Mouse (Mus musculus) liver, adult 2 months (tissue): ENCODE data around the gene Gm815. TPM values are rescaled to one million over a fixed set of nuclear protein-coding genes. Genes with fewer than 3 reads are reported as not detected.

Experiments used
- DNase-seq: peaks from one replicate; pipeline ENCODE4 v3.0.0-alpha.2; 2011; ENCODE audit warnings: low read depth, low spot score; ENCODE audit errors: extremely low read depth
- H3K27ac ChIP-seq: fragments of 200-500 bp; replicated peaks from 2 replicates; pipeline ENCODE4 v1.5.1; 2012; ENCODE audit warnings: low read depth, mild to moderate bottlenecking, control low read depth, inconsistent platforms, low read length; ENCODE audit not compliant: insufficient read depth
- H3K27me3 ChIP-seq: fragments of 200-500 bp; 2 replicates; pipeline ENCODE4 v1.6.1; 2012; ENCODE audit warnings: mild to moderate bottlenecking, moderate library complexity, low read length, inconsistent platforms; ENCODE audit not compliant: control insufficient read depth, insufficient read depth
- H3K36me3 ChIP-seq: fragments of 200-500 bp; 2 replicates; pipeline ENCODE4 v1.6.1; 2012; ENCODE audit warnings: low read length, inconsistent platforms; ENCODE audit not compliant: control insufficient read depth, insufficient read depth
- H3K4me1 ChIP-seq: fragments of 200-500 bp; 2 replicates; pipeline ENCODE4 v1.6.1; 2011; ENCODE audit warnings: low read length; ENCODE audit not compliant: control insufficient read depth, insufficient read depth
- H3K4me3 ChIP-seq: fragments of 200-500 bp; 2 replicates; pipeline ENCODE4 v1.5.1; 2011; ENCODE audit warnings: low read depth, mild to moderate bottlenecking, control low read depth, low read length, moderate library complexity; ENCODE audit not compliant: insufficient read depth
- H3K79me2 ChIP-seq: fragments of 200-500 bp; 2 replicates; pipeline ENCODE4 v1.6.1; 2012; ENCODE audit warnings: inconsistent platforms, mild to moderate bottlenecking, low read length, moderate library complexity; ENCODE audit not compliant: control insufficient read depth, insufficient read depth
- H3K9ac ChIP-seq: fragments of 200-500 bp; 2 replicates; pipeline ENCODE4 v1.6.1; 2012; ENCODE audit warnings: low read depth, mild to moderate bottlenecking, control low read depth, inconsistent platforms, low read length
- CTCF ChIP-seq: fragments of 200-500 bp; IDR thresholded peaks from 2 replicates; pipeline ENCODE4 v1.5.1; 2011; ENCODE audit warnings: low read depth, low read length, control low read depth
- POLR2A ChIP-seq: fragments of 200-500 bp; IDR thresholded peaks from 2 replicates; pipeline ENCODE4 v1.6.1; 2011; ENCODE audit warnings: low read length, control low read depth; ENCODE audit not compliant: insufficient read depth; ENCODE audit errors: extremely low read depth
- WGBS: fragments of 180-500 bp; shearing (Covaris S2); methylation state at CpG from one replicate; pipeline ENCODE4 v1.1.7; 2018; 5-methylcytosine and 5-hydroxymethylcytosine counted together
- polyA plus RNA-seq: library from polyadenylated mRNA; depleted of rRNA; stranded (reverse); fragments of >200 nt; gene quantifications from 2 replicates; pipeline ENCODE4 v1.2.3, GENCODE M21; 2012
- total RNA-seq: library from RNA; depleted of rRNA; stranded (reverse); fragments of >200 nt; gene quantifications from 2 replicates; pipeline ENCODE4 v1.2.3, GENCODE M21; 2014

The Gm815 gene
- total and polyA plus RNA-seq, 2 experiments: not detected

DNA sequence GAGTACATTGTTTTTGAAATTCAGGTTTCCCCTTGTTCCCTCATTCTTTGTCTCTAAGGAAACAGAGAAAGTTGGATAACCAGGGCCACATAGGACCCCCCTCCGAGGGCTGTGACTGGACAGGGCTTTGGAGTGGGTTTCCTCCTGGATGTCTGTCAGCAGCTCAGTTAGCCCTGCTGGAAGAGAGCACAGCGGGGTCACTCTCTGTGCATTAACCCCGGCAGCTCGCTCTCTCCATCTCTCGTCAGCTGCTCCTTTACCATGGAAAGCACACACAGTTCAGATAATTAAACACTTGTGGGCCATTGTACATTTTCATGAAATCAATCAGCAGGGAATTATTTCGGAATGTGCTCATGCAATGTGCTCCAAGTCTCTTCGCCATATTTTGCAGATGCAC is 15.4 kb upstream of the Gm815 start:
- Histone ChIP-seq H3K27ac (no peak overlapping the region), H3K27me3 (no peaks in the 10 kb centered on the region), H3K36me3 (no peaks in the 10 kb centered on the region), H3K79me2 (no peaks in the 10 kb centered on the region), H3K4me3 (no peak overlapping the region), H3K9ac (no peak overlapping the region), H3K4me1 (no peaks in the 10 kb centered on the region)
- WGBS: 76% methylated on average over 7 of the region's 7 CpGs
- DNase-seq: no peak
- no peak for TF ChIP-seq CTCF
- TF ChIP-seq POLR2A: no peak

DNA sequence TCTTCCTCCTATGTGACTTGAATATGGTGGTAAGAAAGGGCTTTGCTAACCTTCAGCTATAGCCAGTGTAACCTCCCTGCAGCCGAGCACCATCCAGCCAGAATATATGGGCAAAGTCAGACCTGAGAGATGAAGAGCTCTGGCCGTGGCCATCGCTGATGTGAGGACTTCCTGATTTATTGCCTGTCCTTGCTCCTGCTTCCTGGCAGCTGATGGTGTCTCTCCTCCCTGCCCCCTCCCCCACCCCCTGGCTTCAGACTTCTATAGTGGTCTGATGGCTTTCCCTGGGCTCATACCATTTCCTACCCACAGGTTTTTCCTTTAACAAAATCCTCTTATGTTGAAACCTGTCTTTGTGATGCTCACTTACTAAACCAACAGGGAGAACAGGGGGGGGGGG is 14.6 kb upstream of the Gm815 start:
- no peaks in the 10 kb centered on the region for H3K36me3 ChIP-seq
- DNase-seq: no peak
- no peak overlapping the region for H3K27ac ChIP-seq
- H3K79me2 ChIP-seq: no peaks in the 10 kb centered on the region
- no peak for TF ChIP-seq POLR2A
- H3K4me3 ChIP-seq: no peak overlapping the region
- no peak overlapping the region for H3K9ac ChIP-seq
- 43% methylated on average over 3 of the region's 3 CpGs for WGBS
- H3K4me1 ChIP-seq: no peaks in the 10 kb centered on the region
- no peaks in the 10 kb centered on the region for H3K27me3 ChIP-seq

DNA sequence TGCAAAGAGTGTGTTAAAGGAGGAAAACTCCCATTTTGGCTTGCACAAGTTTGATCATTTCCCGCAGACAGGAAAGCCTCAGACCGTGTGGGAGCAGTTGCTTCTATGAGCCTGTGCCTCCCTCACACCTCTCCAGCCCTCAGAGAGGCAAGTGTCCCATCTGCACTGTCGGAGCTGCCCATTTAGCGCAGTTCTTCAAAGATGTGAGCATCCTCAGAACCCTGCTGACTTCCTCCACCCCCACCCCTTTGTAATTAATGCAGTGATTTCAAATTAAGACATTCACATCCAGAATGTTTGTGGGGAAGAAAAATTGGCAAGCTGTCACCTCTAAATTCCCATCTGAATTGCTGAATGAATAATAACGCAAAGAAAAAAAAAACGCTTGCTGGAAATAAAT is 12.8 kb upstream of the Gm815 start:
- H3K27ac ChIP-seq: no peak overlapping the region
- 77% methylated on average over 6 of the region's 6 CpGs for WGBS
- no peak overlapping the region for H3K9ac ChIP-seq
- no peaks in the 10 kb centered on the region for H3K4me1 ChIP-seq
- no peak for DNase-seq
- no peak overlapping the region for H3K4me3 ChIP-seq
- no peaks in the 10 kb centered on the region for H3K79me2 ChIP-seq
- TF ChIP-seq POLR2A (no peak), CTCF (no peak)
- H3K36me3 ChIP-seq: no peaks in the 10 kb centered on the region
- no peaks in the 10 kb centered on the region for H3K27me3 ChIP-seq

DNA sequence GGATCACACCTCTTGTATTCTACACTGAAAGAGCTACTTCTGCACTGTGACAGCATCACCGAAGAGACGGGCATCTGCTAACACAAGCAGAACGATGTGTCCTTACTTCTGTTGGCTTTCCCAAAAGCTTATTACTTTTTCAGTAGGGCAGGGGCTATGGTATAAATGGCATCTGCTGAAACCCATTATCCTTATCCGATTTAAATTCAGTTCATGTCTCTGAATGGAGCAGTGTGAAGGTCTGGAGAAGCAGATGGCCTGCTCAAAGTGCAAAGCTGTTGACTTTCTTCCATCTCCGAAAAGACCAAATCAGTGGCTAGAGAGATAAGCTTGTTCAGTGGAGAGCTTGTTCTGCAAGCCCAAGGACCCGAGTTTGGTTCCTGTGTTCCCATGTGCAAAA is 10.1 kb upstream of the Gm815 start:
- 91% methylated on average over 6 of the region's 6 CpGs for WGBS
- H3K9ac ChIP-seq: no peak overlapping the region
- TF ChIP-seq POLR2A (no peak), CTCF (no peak)

DNA sequence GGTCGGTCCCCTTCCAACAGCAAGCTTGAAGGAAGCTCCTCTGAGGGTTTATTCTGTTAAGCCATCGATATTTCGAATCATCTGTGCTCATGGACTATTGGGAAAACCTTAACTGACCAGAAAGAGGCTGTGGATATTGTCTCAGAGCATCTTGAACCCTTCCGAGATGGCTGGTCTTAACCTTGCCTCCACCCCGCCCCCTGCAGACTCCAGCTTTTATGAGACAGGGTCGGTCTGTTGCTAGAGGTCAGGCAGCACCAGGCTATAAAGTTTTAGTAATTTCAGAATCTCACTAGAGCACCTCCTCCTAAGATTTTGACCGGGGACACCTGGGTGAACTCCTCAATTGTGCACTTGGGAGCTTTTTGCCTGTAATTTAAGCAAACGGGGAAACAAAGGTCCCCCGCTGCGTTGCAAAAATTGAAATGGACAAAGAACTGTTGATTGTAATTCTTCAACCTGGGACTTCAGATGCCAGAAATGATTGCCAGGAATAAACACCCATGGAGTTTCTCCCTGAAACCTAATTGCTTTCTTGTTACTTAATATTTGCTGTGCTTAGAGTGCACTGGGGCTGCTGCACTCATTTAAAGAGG is 8.4 kb upstream of the Gm815 start:
- no peak for DNase-seq
- Histone ChIP-seq H3K27ac (no peak overlapping the region), H3K9ac (no peak overlapping the region), H3K79me2 (no peaks in the 10 kb centered on the region), H3K36me3 (no peaks in the 10 kb centered on the region), H3K4me1 (no peaks in the 10 kb centered on the region), H3K4me3 (no peak overlapping the region), H3K27me3 (no peaks in the 10 kb centered on the region)
- 31% methylated on average over 10 of the region's 10 CpGs for WGBS
- no peak for TF ChIP-seq POLR2A

More for the DNA sequence above, 10.1 kb upstream of the Gm815 start:
- H3K79me2 ChIP-seq: no peaks in the 10 kb centered on the region
- DNase-seq: no peak
- H3K27me3 ChIP-seq: no peaks in the 10 kb centered on the region
- H3K4me3 ChIP-seq: no peak overlapping the region
- no peaks in the 10 kb centered on the region for H3K4me1 ChIP-seq
- H3K36me3 ChIP-seq: no peaks in the 10 kb centered on the region
- no peak overlapping the region for H3K27ac ChIP-seq

DNA sequence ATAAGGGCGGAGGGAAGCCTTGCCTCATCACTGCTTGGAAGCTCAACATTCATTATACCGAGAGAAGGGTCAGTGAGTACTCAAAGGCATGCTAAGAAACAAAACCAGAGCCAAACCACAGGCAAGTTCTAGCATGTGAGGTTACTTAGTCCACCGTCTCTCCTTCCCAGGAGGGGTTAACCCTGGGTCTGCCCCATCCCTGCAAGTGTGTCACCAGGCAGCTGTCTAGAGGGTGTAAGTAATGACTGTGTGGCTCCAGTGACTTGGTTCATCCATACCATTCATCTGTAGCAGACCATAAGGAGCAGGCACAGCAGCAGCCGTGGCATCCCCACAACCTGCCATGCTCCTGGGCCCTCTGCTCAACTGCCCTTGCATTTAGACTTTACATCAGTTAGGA is 5.8 kb upstream of the Gm815 start:
- Histone ChIP-seq H3K4me1 (no peaks in the 10 kb centered on the region), H3K79me2 (no peaks in the 10 kb centered on the region), H3K9ac (no peak overlapping the region), H3K27ac (no peak overlapping the region), H3K4me3 (no peak overlapping the region), H3K36me3 (no peaks in the 10 kb centered on the region), H3K27me3 (no peaks in the 10 kb centered on the region)
- DNase-seq: no peak
- TF ChIP-seq CTCF (no peak), POLR2A (no peak)
- 91% methylated on average over 4 of the region's 4 CpGs for WGBS
